Mouse (Mus musculus): ENCODE results near the gene Cldn13.
"Not testable (repeated sequence)": the region's sequence is repeated elsewhere in the genome, so short reads cannot be mapped to it uniquely, and the experiment has no call there.

The Cldn13 gene

DNA sequence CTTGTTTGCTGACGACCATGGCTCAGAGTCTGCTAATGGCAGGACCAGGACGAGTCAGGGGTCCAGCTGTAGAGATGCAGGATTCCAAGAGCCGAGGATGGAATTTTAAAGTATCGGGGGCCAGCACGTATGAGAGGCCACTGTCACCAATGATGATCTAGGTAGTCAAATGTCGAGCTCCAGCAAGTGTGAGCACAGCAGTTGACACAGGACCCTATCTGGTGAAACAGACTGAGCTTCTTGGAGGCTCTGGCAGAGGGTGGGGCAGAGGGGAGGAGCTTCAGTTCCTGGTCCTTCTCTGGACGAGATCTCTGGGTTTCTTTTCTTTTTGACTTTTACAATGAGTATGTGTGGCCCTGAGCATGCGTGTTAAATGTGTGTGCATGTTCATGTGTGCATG is at the start of gene Cldn13:
Cldn13 (minus strand) TSS at position 216 of the 400 bp plus-strand sequence.
- DNase-seq (ENCODE audit: low spot score in 2 of 2): no peak

GRCm38 (mm10) chr5:134964655-134965054 is 49.3 kb upstream of the Cldn13 start:
- not testable (repeated sequence) for DNase-seq (ENCODE audit: low spot score in 2 of 2)

DNA sequence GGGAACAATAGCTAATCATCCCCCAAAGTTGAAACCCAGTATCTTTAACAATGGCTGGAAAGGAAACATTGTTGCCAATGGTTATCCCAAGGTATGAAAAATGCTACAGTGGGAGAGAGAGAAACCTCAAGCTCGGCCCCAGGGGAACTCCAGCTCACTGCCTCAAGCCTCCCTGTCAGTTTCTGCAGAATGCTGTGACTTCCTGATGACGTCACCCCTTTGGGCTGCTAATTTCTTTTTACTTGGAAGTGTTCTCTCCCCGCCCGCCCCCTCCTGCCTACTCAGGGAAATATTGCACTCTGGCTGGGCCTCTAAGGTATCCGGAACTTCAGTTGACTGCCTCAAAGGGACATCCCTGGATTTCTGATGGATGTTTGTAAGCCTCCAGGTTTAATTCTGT is 48.2 kb upstream of the Cldn13 start:
- no peak for DNase-seq (ENCODE audit: low spot score in 2 of 2)

DNA sequence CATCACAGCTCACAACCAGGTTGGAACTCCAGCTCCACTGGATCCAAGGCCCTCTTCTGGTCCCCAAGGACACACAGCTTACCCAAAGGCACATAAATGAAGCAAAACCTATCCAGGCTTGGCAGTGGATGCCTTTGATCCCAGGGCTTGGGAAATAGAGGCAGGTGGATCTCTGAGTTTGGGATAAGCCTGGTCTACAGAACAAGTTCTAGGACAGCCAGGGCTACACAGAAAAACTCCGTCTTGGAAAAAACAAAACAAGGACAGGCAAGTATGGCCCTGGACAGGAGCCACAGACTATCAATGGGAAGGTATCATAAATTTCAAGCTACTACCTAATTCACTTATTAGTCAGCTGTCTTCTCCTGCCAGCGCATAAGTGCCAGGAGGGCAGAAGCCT is 46.2 kb upstream of the Cldn13 start:
- no peak for DNase-seq (ENCODE audit: low spot score in 2 of 2)

GRCm38 (mm10) chr5:134960430-134960829 is 45.1 kb upstream of the Cldn13 start:
- DNase-seq (ENCODE audit: low spot score in 2 of 2): no peak

- no peak for DNase-seq (ENCODE audit: low spot score in 2 of 2)
Observed at GRCm38 (mm10) chr5:134959114-134959513, 43.8 kb upstream of the Cldn13 start.

- DNase-seq (ENCODE audit: low spot score in 2 of 2): no peak
Observed at GRCm38 (mm10) chr5:134955491-134955890, 40.2 kb upstream of the Cldn13 start.

DNA sequence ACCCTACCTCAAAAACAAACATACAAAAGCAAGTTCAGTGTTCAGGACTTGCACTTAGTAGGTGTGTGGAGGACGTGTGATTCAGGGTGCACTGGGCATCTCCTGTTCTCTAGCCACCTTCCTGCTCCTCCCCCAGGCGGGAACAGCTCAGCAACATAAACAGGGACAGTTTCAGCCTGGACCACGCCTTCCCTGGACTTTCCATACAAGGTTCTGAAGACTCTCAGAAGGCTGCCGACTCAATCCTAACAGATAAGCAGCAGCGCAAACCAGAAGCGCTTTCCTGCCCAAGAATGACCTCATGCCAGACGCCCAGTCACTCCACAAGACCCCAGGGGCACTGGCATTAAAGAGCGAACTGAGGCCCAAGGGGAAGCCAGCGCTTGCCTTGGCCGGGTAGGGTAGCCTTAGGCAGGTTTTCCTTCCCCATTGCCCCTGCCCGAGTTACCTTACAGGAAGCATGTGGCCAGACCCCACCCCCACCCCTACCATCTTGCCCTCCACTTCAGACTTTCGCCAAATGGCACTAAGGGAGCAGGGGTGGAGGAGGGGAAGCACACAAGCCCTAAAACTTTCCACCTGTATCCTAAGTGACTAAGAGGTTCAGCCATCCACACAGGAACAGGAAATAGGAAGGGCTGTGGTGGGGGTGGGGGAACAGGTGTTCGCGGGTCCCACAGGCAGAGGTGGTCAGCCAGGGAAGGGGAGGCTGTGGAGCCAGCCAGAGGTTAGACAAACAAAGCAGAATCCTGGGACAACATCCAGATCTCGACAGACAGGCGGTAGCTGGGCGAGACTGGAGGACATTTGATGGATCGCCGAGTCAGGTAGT is 35.9 kb upstream of the Cldn13 start:
- no peak for DNase-seq (ENCODE audit: low spot score in 2 of 2)

DNA sequence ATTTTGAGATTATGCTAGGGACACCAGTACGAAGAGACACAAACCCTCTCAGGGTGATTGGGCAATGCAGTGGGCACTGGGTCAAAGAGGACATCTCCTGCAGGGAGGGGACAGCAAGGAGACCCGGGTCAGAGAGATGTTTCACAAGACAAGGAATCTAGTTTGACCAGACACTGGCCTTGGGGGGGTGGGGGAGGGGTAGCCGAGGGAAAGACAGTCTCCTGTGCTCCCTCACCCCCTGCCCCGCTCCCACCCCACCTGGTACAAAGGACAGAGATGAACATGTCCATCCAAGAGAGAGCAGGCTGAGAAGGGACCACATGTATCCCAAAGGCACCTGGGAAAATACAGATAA is 32.7 kb upstream of the Cldn13 start:
- no peak for DNase-seq (ENCODE audit: low spot score in 2 of 2)

- DNase-seq (ENCODE audit: low spot score in 2 of 2): no peak
Observed at GRCm38 (mm10) chr5:134947420-134948084, 32.2 kb upstream of the Cldn13 start.

- DNase-seq (ENCODE audit: low spot score in 2 of 2): no peak
Observed at GRCm38 (mm10) chr5:134946857-134947255, 31.5 kb upstream of the Cldn13 start, which contains the start of gene Cldn4. TSS of gene Cldn4 (minus strand) at chr5:134946934.

GRCm38 (mm10) chr5:134946063-134946856 is 30.9 kb upstream of the Cldn13 start:
- no peak for DNase-seq (ENCODE audit: low spot score in 2 of 2)

DNA sequence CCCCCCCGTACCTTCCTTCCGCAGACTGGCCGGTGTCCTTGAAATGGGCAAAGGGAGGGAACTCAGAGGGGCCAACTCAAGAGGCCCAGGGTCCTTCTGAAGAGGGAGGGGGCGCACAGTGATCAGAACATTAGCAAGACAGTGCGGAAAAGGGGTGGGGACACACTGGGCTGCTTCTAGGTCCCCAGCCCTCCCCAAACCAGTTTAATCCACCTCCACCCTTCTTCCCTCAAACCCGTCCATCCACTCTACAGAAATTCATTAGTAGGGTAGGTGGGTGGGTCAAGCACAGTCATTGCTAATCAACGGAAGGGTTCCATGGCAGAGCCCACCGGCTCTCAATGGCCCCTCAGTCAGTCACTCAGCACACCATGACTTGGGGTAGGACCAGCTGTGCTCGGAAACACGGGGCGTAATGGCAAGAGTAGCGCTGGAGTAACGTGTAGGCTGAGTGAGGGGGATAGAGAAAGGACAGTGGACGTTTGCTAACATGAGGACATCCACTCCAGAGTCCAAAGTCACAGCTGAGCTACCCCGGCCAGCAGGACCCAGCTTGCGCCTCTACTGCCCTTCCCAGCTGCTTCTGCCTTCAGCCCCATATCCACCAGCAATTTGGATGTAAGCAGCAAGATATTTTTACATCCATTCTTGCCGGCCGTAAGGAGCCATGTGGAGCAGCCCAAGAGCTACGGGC is 30.1 kb upstream of the Cldn13 start:
- no peak for DNase-seq (ENCODE audit: low spot score in 2 of 2)

DNA sequence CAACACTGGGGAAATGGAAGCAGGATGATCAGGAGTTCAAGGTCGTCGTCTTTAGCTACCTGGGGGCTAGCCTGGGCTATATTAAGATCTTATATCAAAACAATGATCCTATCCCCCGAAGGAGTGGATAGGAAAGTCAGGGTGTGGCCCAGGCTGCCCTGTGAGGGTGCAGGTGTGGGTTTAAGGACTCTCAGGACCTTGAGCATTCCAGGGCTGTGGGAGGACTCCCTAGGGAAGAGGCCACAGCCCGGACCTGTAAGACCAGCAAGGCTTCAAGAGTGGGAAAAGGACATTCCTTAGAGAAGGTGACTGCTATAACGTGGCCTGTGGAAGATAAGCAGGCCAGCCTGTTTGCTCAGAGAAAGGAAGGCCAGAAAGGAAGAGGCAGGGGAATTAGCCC is 28.9 kb upstream of the Cldn13 start:
- no peak for DNase-seq (ENCODE audit: low spot score in 2 of 2)

DNA sequence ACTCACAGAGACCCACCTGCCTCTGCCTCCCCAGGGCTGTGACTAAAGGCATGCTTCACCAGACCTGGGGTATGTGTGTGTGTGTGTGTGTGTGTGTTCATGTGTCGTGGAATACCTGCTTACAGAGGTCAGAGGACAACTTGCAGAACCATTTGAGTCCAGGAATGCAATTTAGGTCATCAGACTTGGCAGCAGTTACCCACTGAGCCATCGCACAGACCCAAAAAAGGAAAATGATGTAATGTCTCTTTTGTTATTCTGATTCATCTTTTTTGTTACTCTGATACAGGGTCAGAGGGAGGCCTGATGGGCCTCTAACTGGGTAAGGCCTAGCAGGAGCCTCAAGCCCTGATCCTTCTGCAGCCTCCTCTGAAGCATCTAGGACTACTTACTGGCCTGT is 27.4 kb upstream of the Cldn13 start:
- DNase-seq (ENCODE audit: low spot score in 2 of 2): no peak

GRCm38 (mm10) chr5:134941472-134942209 is 26.3 kb upstream of the Cldn13 start:
- no peak for DNase-seq (ENCODE audit: low spot score in 2 of 2)

- not testable (repeated sequence) for DNase-seq (ENCODE audit: low spot score in 2 of 2)
Observed at GRCm38 (mm10) chr5:134939554-134939953, 24.2 kb upstream of the Cldn13 start.

GRCm38 (mm10) chr5:134939069-134939468 is 23.7 kb upstream of the Cldn13 start:
- DNase-seq (ENCODE audit: low spot score in 2 of 2): no peak

GRCm38 (mm10) chr5:134936626-134937185 is 21.4 kb upstream of the Cldn13 start:
- DNase-seq (ENCODE audit: low spot score in 2 of 2): no peak

- DNase-seq (ENCODE audit: low spot score in 2 of 2): no peak
Observed at GRCm38 (mm10) chr5:134936051-134936450, 20.7 kb upstream of the Cldn13 start.

GRCm38 (mm10) chr5:134934666-134935065 is 19.3 kb upstream of the Cldn13 start:
- DNase-seq (ENCODE audit: low spot score in 2 of 2): peak in 1 of 2 experiments; percentile 32
